Mouse (Mus musculus) cortical plate, adult 2 months (tissue): ENCODE measurements at regions not wholly inside any gene's neighbourhood (a gene's known extent, or its start where the extent isn't known, plus 50 kb on each side); places are given as distances from the start of the nearest gene placed in this dataset.

ENCODE experiments used
- CTCF ChIP-seq: fragments of 200-500 bp; IDR thresholded peaks from 2 replicates; pipeline ENCODE4 v1.5.1; 2011; ENCODE audit warnings: mild to moderate bottlenecking, control low read depth, low read length; ENCODE audit not compliant: insufficient read depth; ENCODE audit errors: extremely low read depth
- POLR2A ChIP-seq: fragments of 200-500 bp; IDR thresholded peaks from 2 replicates; pipeline ENCODE4 v1.6.1; 2011; ENCODE audit warnings: mild to moderate bottlenecking, low read length, control low read depth; ENCODE audit not compliant: insufficient read depth; ENCODE audit errors: extremely low read depth

- TF ChIP-seq CTCF, result no peak
- no peak for TF ChIP-seq POLR2A
Observed at GRCm38 (mm10) chr15:13324439-13324838, 151.0 kb upstream of the Cdh6 start.
